Mouse (Mus musculus) frontal cortex, adult 2 months (tissue): ENCODE results near the gene Batf. TPM values are rescaled to one million over a fixed set of nuclear protein-coding genes. Genes with fewer than 3 reads are reported as not detected.

Source experiments
- polyA plus RNA-seq: library from polyadenylated mRNA; depleted of rRNA; stranded (reverse); fragments of >200 nt; gene quantifications from 2 replicates; pipeline ENCODE4 v1.2.3, GENCODE M21; 2012; rRNA removed

The Batf gene
- polyA plus RNA-seq, 1 experiment, result 0.56 TPM

Other genes starting within 250 kb of the Batf start
- 38.0 and 106 TPM in 2 replicates for gene Fos, start 212.8 kb upstream of the Batf start, polyA plus RNA-seq
- gene Jdp2, start 87.6 kb upstream of the Batf start, polyA plus RNA-seq, result 45.8 and 51.8 TPM in 2 replicates
- 3.8 and 4.2 TPM in 2 replicates for gene Flvcr2, start 59.9 kb downstream of the Batf start, polyA plus RNA-seq
- 54.6 and 57.9 TPM in 2 replicates for gene Erg28, start 137.9 kb downstream of the Batf start, polyA plus RNA-seq
- gene Ttll5, start 138.0 kb downstream of the Batf start, polyA plus RNA-seq, result 28.7 and 30.0 TPM in 2 replicates